Mouse (Mus musculus) cerebellum, postnatal 25 days (tissue): ENCODE measurements at regions not wholly inside any gene's neighbourhood (a gene's known extent, or its start where the extent isn't known, plus 50 kb on each side); places are given as distances from the start of the nearest gene placed in this dataset.
A peak's percentile ranks its signal among the peaks of the same experiment; 100 is the strongest.

Source experiments
- DNase-seq, 2 experiments: peaks; one replicate each; pipeline ENCODE4 v3.0.0; 2021; ENCODE audit warnings: mixed read lengths in 2 of 2

DNA sequence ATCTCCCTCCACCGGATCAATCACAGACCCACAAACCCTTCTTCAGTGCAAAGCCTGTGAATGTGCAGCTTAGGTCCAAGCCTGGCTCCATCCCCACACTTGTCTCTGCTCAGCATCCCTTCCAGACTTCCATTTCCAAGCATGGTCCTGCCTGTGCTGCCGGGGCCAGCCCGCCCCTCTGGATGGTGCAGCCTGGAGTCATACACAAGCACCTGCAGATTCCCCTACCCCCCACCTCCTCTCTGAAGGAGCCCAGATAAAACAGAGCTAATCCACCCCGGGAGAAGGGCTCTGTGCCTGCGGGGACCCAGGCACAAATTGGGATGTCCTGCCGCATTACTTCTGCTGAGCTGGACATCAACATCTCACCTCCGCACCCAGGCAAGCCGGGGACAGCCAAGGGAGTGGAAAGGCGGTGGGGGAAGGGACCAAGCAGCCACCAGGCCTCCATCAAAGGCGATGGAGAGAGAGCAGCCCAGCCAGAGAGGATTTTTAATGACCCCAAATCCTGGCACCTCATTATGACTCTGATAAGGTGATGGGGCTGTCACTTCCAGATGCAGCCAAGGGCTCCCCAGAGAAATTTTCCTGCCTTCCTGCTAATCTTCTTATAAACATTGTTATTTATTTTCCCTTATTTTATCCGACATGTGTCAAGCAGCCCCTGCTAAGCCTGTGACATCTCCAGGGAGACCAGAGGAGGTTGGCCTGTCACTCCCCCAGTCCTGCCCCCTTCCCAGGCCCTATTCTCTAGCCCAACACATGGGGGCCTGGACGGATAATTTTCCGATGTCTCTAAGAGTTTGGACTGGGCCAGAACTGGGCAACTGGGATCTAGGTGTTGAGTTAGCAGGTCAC lies 105.5 kb upstream of the Unc5b start:
- DNase-seq = no peak

GRCm38 (mm10) chr10:60934297-60935286 lies 103.2 kb upstream of the Unc5b start:
- peak in 1 of 2 experiments; percentile 29 for DNase-seq

DNA sequence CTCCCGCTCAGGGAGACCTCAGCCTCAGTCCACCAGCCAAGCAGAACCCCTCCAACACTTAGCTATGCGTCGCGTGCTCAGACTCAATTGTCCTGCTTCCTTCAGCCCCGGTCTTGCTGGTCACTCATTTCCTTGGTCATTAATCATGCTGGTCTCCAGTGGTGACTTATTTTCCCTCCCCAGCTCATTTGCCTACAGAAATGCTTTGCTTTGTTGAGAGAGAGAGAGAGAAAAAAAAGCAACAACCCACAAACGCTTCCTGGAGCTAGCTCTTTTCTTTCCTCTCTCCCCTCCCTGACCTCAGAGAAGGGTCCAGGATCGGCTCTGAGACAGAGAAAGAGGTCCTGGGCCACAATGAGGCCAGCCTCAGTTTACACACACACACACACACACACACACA lies 102.5 kb upstream of the Unc5b start:
- DNase-seq = no peak

- no peak for DNase-seq
These were observed 101.5 kb upstream of the Unc5b start for GRCm38 (mm10) chr10:60932855-60933254.

DNA sequence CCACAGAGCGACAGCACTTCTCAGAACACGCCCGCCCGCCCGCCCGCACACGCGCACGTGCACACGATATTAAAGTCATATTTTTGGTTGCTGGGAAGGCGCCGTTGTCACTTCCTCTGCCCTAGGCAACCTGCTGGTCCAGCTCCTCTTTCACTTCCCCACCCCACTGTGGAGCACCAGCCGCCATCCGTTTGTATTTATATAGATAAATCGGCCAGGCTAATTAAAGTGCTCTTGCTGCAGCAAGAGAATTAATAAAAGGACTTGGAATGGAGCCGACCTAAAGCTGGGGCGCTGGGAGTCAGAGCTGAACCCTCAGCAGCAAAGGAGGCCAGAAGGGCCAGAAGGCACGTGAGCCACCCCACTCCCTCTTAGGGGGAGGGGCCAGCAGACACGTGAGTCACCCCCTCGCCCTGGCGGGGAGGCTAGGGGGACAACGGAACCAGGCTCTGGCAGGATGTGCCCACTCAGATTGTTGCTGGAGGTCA lies 100.6 kb upstream of the Unc5b start:
- peak in 1 of 2 experiments; percentile 13 for DNase-seq

DNA sequence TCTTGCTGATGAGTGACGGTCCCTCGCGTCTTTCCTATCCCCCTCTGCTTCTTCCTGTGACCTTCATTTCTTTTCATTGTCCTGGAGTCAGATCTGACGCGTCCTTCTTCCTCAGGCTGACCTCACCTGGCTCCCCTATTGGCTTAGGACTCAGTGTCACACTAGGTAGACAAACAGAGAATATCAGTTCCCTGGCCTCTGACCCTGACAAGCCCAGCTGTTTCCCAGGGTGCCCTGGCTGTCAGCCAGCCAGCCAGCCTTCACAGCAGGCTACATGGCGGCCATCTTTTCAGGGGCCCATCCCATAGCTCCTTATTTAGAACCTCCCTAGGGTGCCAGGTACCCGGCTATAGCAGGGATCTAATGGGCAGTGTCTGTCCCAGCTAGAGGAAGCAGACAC lies 97.3 kb upstream of the Unc5b start:
- DNase-seq = no peak

DNA sequence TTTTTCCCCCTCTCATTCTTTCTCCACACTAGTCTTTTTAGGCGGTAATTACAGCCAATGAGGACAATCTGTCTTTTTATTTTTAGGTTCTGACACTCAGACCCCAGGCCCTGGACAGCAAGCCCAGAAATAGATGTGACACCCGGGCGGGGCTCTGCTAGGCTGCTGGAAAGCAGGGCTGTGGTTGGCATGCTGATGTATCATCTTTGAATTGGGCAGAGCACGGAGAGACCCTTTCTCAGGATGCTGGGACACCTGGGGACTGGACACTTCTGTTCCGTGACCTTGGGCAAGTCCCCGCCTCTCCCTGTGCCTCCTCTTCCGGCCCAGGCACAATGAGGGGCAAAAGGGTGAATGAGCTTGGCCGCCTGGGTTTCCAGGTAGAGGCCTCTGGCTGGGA lies 96.8 kb upstream of the Unc5b start:
- DNase-seq = no peak

DNA sequence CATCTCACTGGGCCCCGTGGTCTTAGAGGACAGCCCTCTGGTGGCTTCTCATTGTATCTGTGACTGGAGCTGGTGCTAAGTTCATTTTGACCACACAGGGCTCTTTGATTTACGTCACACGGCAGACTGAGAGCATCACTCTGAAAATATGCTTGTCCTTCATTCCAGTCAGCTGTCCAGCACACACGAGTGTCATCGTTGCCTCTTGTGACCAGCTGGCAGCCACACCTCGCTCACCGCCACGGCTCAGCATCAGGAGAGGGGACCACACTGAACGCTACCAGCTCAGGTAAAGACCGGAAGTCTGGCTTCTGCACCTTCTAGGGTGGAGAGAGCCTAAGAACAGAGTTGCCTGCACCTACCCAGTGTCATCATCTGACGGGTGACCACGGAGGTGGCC lies 95.3 kb upstream of the Unc5b start:
- DNase-seq = no peak

GRCm38 (mm10) chr10:60925644-60926043 lies 94.3 kb upstream of the Unc5b start:
- DNase-seq = no peak

DNA sequence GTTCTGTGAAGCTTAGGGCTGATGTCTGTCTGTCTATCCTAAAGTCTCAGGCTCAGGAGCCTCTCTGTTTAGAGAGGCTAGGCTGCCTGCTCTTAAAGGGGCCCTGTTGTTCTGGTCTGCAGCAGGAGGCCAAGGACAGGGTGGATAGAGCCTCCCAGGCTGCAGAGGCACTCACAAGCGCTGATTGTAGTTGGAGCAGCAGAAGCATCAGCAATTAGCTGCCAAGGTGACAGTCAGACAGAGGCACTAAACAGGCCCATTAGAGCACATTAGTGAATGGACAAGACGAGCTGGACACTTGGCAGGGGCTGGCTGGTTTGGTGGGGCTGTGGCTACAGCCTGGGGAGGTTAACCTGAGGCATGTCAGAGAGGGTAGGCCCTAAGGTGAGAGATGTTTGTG lies 93.8 kb upstream of the Unc5b start:
- DNase-seq = no peak

GRCm38 (mm10) chr10:60923806-60924205 lies 92.4 kb upstream of the Unc5b start:
- DNase-seq = no peak

DNA sequence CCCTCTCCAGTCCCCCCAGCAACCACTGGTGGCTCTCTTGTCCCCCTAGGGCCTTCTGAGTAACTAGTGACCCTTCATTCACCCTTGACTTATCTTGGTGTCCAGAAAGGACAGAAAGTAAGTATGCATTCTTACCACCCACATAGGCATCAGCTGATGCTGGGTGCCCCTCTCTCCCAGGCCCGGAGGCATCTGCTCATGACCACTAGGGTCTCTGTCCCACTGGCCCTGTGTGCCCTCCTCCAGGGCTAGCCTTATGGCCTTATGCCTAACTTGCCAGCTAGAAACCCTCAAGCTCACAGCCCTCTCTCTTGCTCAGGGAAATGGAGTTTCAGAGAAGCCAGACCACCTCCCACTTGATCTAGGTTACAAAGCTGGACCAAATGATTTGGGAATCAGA lies 89.2 kb upstream of the Unc5b start:
- no peak for DNase-seq

DNA sequence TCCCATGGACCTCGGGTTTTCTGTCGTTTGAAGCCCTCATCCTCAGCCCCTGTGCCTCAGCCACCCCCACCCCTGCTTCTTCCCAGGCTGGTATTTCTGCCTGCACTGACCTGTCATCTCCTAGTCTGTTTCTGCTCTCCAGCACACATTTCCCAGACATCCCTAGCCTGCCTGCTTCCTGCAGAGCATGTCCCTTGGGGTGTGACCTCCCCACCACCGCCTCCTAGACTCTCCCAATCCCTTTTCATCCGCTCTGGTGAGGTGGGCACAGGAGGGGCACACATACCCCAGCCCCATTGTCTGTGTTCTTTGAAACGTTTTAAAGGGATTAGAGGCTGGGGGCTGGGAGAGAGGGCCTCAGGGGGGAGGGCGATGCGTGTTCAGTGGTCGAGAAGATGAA lies 86.6 kb upstream of the Unc5b start:
- DNase-seq = no peak

GRCm38 (mm10) chr10:60914391-60914790 lies 83.0 kb upstream of the Unc5b start:
- DNase-seq = no peak

- DNase-seq = peak; percentile 35 to 44
These were observed 82.1 kb upstream of the Unc5b start for GRCm38 (mm10) chr10:60913456-60913900.

GRCm38 (mm10) chr10:60904351-60904750 lies 73.0 kb upstream of the Unc5b start:
- DNase-seq = no peak

GRCm38 (mm10) chr10:60900992-60901391 lies 69.6 kb upstream of the Unc5b start:
- DNase-seq = no peak

DNA sequence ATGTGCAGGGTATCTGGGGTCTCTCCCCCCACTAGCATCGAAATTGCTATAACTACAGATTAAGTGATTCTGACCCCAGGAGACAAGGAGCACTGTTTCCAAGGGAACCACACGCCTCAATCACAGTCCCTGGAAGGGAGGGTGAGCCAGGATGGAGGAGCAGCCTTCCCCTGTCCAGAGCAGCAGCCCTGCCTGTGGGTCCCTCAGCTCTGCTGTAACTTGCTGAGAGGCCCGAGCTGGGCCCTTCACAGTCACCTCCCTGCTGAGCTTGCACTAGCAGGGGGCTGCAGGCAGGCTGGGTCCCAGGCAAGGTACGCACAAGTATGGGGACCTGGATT lies 62.4 kb upstream of the Unc5b start:
- no peak for DNase-seq

DNA sequence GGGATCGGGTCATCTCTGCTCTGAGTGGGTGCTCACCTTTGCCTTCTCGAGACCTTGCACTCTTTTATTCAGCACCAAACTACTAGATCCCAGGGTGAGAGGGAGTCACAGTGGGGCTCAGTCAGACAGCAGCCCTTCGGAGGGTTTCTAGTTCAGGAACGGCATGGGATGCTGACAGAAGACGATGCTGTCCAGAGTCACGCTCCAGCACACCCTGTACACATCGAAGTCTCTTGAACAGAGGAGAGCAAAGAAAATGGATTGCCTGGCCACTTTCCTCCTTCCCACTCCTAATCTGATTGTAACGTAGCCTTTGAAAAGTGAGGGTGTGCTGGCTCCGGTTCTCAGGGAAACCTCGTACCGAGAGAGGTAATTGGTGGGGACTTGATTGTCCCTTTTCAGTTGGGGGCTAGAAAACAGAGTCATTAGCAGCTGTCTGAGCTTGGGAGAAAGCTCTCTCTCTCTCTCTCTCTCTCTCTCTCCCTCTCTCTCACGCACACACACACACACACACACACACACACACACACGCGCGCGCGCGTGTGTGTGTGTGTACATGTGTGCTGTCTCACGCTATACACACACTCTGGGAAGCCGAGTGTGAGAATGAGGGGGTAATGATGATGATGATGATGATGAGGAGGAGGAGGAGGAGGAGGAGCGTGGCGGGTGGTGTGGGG lies 61.9 kb upstream of the Unc5b start:
- no peak for DNase-seq

- DNase-seq = no peak
These were observed 61.3 kb upstream of the Unc5b start for GRCm38 (mm10) chr10:60892730-60893129.

DNA sequence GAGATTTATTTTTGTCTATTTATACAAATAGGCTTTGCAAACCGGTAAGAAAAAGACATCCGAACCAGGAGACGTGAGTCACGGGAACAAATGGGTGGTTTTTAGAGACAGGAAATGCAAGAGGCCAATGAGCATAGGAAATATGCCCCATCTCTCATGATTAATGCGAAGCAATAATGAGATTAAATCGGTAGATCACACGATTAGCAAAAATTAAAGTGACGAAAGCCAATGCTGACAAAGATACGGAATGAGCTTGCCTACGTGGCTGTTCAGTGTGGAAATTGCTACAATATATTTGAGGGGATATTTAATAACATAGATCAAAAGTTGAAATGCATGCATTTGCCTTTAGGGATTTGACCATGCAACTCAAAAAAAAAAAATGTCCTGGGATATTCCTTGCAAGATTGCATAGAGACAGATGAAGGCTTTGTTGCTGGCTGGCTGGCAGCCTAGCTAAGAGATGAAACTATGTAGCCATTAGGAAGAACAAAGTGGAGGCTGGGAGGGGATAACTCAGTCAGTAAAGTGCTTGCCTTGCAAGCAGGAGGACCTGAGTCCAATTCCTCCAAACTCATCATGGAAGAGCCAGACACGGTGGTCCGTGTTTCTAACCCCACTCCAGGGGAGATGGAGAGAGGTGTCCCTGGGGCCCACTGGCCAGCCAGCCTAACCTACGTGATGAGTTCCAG lies 60.2 kb upstream of the Unc5b start:
- DNase-seq = no peak

GRCm38 (mm10) chr10:60889792-60890191 lies 58.4 kb upstream of the Unc5b start:
- no peak for DNase-seq
